Mouse (Mus musculus) embryonic fibroblast, embryonic 13.5 days (primary cell): ENCODE measurements at regions not wholly inside any gene's neighbourhood (a gene's known extent, or its start where the extent isn't known, plus 50 kb on each side); places are given as distances from the start of the nearest gene placed in this dataset.

ENCODE experiments used
- CTCF ChIP-seq: IDR thresholded peaks from 2 replicates; pipeline ENCODE4 v1.5.1; 2011; ENCODE audit warnings: mild to moderate bottlenecking, control low read depth, low read length, moderate library complexity, borderline replicate concordance; ENCODE audit not compliant: insufficient read depth
- POLR2A ChIP-seq: IDR thresholded peaks from 2 replicates; pipeline ENCODE4 v1.6.1; 2011; ENCODE audit warnings: low read depth, mild to moderate bottlenecking, control low read depth, low read length, moderate library complexity

DNA sequence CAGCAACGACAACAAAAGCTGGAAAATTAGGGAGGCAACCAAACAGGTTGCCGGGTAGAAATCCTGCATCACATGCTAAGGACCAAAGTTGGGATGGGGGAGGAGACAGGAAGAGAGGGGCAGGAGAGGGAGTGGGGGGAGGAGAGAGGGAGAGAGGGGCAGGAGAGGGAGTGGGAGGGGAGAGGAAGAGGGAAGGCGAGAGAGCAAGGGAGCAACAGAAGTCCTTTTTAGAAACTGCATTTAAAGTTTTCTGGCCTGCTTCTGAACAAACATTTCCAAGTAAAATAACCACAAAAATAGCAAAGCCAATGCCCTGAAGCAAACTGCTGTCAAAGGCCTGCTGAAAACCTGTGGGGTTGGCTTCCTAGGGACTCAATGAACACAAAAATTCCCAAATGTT, 589.3 kb downstream of the Gm19410 start:
- TF ChIP-seq CTCF = no peak
- no peak for TF ChIP-seq POLR2A
